Mouse (Mus musculus): ENCODE results near the gene Herc6. TPM values are rescaled to one million over a fixed set of nuclear protein-coding genes. Genes with fewer than 3 reads are reported as not detected.

Herc6 gene
- polyA plus RNA-seq, 2 experiments, result 2.3 to 3.7 TPM

DNA sequence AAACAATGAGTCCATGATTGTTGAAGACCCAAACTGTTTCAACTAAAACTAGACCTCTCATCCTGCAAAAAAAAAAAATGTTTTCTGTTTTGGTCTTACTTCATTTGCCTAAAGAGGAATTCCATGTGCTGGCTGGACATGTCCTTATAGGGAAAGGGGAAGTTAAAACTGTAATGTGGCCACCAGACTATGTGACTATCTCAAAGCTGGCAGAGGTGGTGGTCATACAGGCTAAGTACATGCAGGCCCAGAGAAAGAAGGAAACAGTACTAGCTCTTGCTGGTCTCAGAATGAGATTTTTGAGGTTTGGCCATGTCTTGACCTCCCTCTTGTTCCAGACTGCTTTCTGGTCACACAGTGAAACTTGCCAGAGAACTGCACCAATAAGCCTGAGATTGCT, 9.2 kb upstream of the Herc6 start:
- Histone ChIP-seq H3K4me1 (replicated peaks; ENCODE audit: control insufficient read depth in 2 of 2, insufficient read depth in 2 of 2, low read length in 1 of 2) (no peaks in the 10 kb centered on the region), H3K27ac (no peak overlapping the region), H3K4me2 (ENCODE audit: low read depth) (no peak overlapping the region), H3K9me3 (ENCODE audit: control insufficient read depth, low read length) (no peaks in the 10 kb centered on the region), H3K4me3 (ENCODE audit: insufficient read depth in 1 of 2, low read depth in 2 of 2, low read length in 2 of 2) (no peak overlapping the region), H3K27me3 (ENCODE audit: control insufficient read depth, insufficient read depth, low read length) (no peaks in the 10 kb centered on the region), H3K9ac (replicated peaks) (no peak overlapping the region), H3K36me3 (replicated peaks; ENCODE audit: control insufficient read depth, insufficient read depth, low read depth) (no peaks in the 10 kb centered on the region)
- no peak for TF ChIP-seq CTCF (IDR thresholded peaks at IDR 0.05; ENCODE audit: low read depth)
- TF ChIP-seq EP300 (IDR thresholded peaks at IDR 0.05; ENCODE audit: low read depth), result no peak
- DNase-seq (ENCODE audit: low read depth in 3 of 3, low spot score in 3 of 3), result no peak
- no peak for ATAC-seq (ENCODE audit: insufficient read depth)

DNA sequence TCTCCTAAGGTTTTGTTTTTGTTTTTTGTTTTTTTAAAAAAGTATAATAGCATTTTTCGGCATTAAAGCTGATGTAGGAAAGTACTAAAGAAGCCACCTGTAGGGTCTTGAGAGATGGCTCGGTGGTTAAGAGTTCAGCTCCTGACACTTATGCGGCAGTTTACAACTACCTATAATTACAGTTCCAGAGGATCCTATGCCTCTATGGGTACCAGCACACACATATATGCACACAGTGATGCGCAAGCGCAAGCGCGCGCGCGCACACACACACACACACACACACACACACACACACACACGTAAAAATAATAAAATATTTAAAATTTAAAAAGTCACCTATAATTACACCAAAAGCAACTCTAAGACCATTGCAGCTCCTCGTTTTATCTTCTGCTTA, 795 bp downstream of the Herc6 start:
- Histone ChIP-seq H3K4me1 (replicated peaks; ENCODE audit: control insufficient read depth in 2 of 2, insufficient read depth in 2 of 2, low read length in 1 of 2) (peaks cover 0 to 2% of the 10 kb centered on the region in 2 experiments; a peak in 1 of 4 replicates), H3K36me3 (replicated peaks; ENCODE audit: control insufficient read depth, insufficient read depth, low read depth) (no peaks in the 10 kb centered on the region), H3K27me3 (ENCODE audit: control insufficient read depth, insufficient read depth, low read length) (no peaks in the 10 kb centered on the region), H3K9me3 (ENCODE audit: control insufficient read depth, low read length) (no peaks in the 10 kb centered on the region), H3K4me2 (ENCODE audit: low read depth) (peak overlapping the region; percentile 70), H3K9ac (replicated peaks) (peak overlapping the region; percentile 71), H3K27ac (no peak overlapping the region), H3K4me3 (ENCODE audit: insufficient read depth in 1 of 2, low read depth in 2 of 2, low read length in 2 of 2) (peak overlapping the region; percentile 66 to 84)
- 72% methylated on average over 12 of the region's 12 CpGs for WGBS (ENCODE audit: insufficient replicate concordance)
- ATAC-seq (ENCODE audit: insufficient read depth) (no peak), DNase-seq (ENCODE audit: low read depth in 3 of 3, low spot score in 3 of 3) (no peak)
- TF ChIP-seq EP300 (IDR thresholded peaks at IDR 0.05; ENCODE audit: low read depth), result no peak
- TF ChIP-seq CTCF (IDR thresholded peaks at IDR 0.05; ENCODE audit: low read depth), result no peak

- TF ChIP-seq CTCF (IDR thresholded peaks at IDR 0.05; ENCODE audit: low read depth) (no peak), EP300 (IDR thresholded peaks at IDR 0.05; ENCODE audit: low read depth) (no peak)
- Histone ChIP-seq H3K4me1 (replicated peaks; ENCODE audit: control insufficient read depth in 2 of 2, insufficient read depth in 2 of 2, low read length in 1 of 2) (peaks cover 0 to 2% of the 10 kb centered on the region in 2 experiments; a peak in 1 of 4 replicates), H3K4me2 (ENCODE audit: low read depth) (peak overlapping the region; percentile 45), H3K4me3 (ENCODE audit: insufficient read depth in 1 of 2, low read depth in 2 of 2, low read length in 2 of 2) (peak overlapping the region in 1 of 2 experiments; percentile 4; a peak in 1 of 4 replicates), H3K27ac (no peak overlapping the region), H3K36me3 (replicated peaks; ENCODE audit: control insufficient read depth, insufficient read depth, low read depth) (no peaks in the 10 kb centered on the region), H3K9me3 (ENCODE audit: control insufficient read depth, low read length) (no peaks in the 10 kb centered on the region), H3K9ac (replicated peaks) (no peak overlapping the region), H3K27me3 (ENCODE audit: control insufficient read depth, insufficient read depth, low read length) (no peaks in the 10 kb centered on the region)
- no peak for DNase-seq (ENCODE audit: low read depth in 3 of 3, low spot score in 3 of 3)
- no peak for ATAC-seq (ENCODE audit: insufficient read depth)
- 58% methylated on average over 4 of the region's 4 CpGs for WGBS (ENCODE audit: insufficient replicate concordance)
Observed at GRCm38 (mm10) chr6:57582356-57582755, 1.6 kb downstream of the Herc6 start.

DNA sequence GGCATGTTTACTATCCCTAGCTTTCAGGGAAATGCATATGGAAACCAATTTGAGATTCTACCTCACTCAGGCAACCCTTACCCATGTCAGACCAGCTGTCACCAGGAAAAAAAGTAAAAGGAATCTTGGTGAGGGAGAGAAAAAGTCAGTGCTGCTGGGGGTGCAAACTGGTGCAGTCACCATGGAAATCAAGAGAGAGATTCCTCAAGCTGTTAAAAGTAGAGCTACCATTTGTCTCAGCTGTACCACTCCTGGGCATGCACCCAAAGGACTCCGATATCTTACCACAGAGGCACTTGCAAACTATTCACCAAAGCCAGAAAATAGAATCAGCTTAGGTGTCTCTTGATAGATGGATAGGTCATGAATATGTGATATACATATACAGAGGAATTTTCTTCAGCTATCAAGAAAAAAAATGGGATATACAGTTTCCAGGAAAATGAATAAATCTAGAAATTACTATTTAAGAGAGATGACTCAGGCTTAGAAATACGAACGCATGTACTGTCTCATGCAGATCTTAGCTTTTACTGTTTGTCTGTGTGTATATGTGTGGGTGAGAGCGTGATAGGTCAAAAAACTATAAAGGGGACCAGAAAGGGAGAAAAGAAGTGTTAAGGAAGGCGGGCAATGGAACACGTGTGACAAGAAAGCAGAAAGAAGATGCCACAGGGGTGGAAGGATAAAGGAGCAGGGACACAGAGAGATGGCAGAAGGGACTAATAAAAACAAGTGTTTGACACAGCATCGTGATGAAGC, 24.9 kb downstream of the Herc6 start:
- Histone ChIP-seq H3K4me2 (ENCODE audit: low read depth) (no peak overlapping the region), H3K27ac (no peak overlapping the region), H3K4me3 (ENCODE audit: insufficient read depth in 1 of 2, low read depth in 2 of 2, low read length in 2 of 2) (no peak overlapping the region), H3K36me3 (replicated peaks; ENCODE audit: control insufficient read depth, insufficient read depth, low read depth) (no peaks in the 10 kb centered on the region), H3K9ac (replicated peaks) (no peak overlapping the region), H3K27me3 (ENCODE audit: control insufficient read depth, insufficient read depth, low read length) (no peaks in the 10 kb centered on the region), H3K4me1 (replicated peaks; ENCODE audit: control insufficient read depth in 2 of 2, insufficient read depth in 2 of 2, low read length in 1 of 2) (no peaks in the 10 kb centered on the region), H3K9me3 (ENCODE audit: control insufficient read depth, low read length) (no peaks in the 10 kb centered on the region)
- no peak for DNase-seq (ENCODE audit: low read depth in 3 of 3, low spot score in 3 of 3)
- 76% methylated on average over 7 of the region's 7 CpGs for WGBS (ENCODE audit: insufficient replicate concordance)
- ATAC-seq (ENCODE audit: insufficient read depth), result no peak
- TF ChIP-seq CTCF (IDR thresholded peaks at IDR 0.05; ENCODE audit: low read depth) (no peak), EP300 (IDR thresholded peaks at IDR 0.05; ENCODE audit: low read depth) (no peak)

DNA sequence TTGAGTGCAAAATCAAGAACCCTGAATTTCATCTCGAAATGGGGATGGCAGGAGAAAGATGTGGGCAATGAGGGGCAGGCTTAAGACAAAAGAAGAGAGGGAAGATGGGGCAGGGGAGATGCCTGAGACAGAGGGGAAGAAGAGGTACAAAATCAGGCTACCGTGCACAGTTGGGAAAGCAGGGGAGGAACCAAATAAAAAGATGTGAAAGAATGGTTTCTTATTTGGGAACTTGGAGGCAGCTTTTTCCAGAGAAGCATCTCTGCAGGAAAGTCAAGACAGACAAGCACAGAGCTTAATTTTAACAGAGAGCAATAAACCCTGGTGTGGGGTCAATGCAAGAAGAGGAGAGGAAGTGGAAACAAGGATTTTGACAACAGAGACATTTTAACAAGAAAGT, 27.2 kb downstream of the Herc6 start:
- 58% methylated on average over 2 of the region's 2 CpGs for WGBS (ENCODE audit: insufficient replicate concordance)

More for the DNA sequence above, 27.2 kb downstream of the Herc6 start:
- Histone ChIP-seq H3K9ac (replicated peaks) (no peak overlapping the region), H3K4me3 (ENCODE audit: insufficient read depth in 1 of 2, low read depth in 2 of 2, low read length in 2 of 2) (no peak overlapping the region), H3K27ac (no peak overlapping the region), H3K4me2 (ENCODE audit: low read depth) (no peak overlapping the region), H3K36me3 (replicated peaks; ENCODE audit: control insufficient read depth, insufficient read depth, low read depth) (no peaks in the 10 kb centered on the region), H3K9me3 (ENCODE audit: control insufficient read depth, low read length) (no peaks in the 10 kb centered on the region), H3K27me3 (ENCODE audit: control insufficient read depth, insufficient read depth, low read length) (no peaks in the 10 kb centered on the region), H3K4me1 (replicated peaks; ENCODE audit: control insufficient read depth in 2 of 2, insufficient read depth in 2 of 2, low read length in 1 of 2) (no peaks in the 10 kb centered on the region)
- ATAC-seq (ENCODE audit: insufficient read depth), result no peak
- no peak for DNase-seq (ENCODE audit: low read depth in 3 of 3, low spot score in 3 of 3)
- TF ChIP-seq EP300 (IDR thresholded peaks at IDR 0.05; ENCODE audit: low read depth), result no peak
- no peak for TF ChIP-seq CTCF (IDR thresholded peaks at IDR 0.05; ENCODE audit: low read depth)
